Mouse (Mus musculus) brown adipose tissue, adult 24 weeks (tissue): Measurements from ENCODE around the gene Ppef2. TPM values are rescaled to one million over a fixed set of nuclear protein-coding genes. Genes with fewer than 3 reads are reported as not detected.

Experiments used
- H3K27ac ChIP-seq: fragments of 200-500 bp; replicated peaks from 2 replicates; pipeline ENCODE4 v1.5.1; 2012; ENCODE audit warnings: low read depth, mild to moderate bottlenecking, low read length
- H3K4me1 ChIP-seq: fragments of 200-500 bp; 2 replicates; pipeline ENCODE4 v1.6.1; 2012; ENCODE audit warnings: low read length, mixed read lengths; ENCODE audit not compliant: control insufficient read depth, insufficient read depth, insufficient read length
- H3K4me3 ChIP-seq: fragments of 200-500 bp; 2 replicates; pipeline ENCODE4 v1.5.1; 2012; ENCODE audit warnings: low read depth, mild to moderate bottlenecking, low read length, moderate library complexity; ENCODE audit not compliant: insufficient read depth
- polyA plus RNA-seq: library from polyadenylated mRNA; stranded (reverse); fragments of >200 nt; gene quantifications from 2 replicates; pipeline ENCODE4 v1.2.4, GENCODE M21; 2012; ENCODE audit not compliant: missing spikeins, insufficient read depth, insufficient read length

The Ppef2 gene
- polyA plus RNA-seq, 1 experiment: 0.99 TPM

DNA sequence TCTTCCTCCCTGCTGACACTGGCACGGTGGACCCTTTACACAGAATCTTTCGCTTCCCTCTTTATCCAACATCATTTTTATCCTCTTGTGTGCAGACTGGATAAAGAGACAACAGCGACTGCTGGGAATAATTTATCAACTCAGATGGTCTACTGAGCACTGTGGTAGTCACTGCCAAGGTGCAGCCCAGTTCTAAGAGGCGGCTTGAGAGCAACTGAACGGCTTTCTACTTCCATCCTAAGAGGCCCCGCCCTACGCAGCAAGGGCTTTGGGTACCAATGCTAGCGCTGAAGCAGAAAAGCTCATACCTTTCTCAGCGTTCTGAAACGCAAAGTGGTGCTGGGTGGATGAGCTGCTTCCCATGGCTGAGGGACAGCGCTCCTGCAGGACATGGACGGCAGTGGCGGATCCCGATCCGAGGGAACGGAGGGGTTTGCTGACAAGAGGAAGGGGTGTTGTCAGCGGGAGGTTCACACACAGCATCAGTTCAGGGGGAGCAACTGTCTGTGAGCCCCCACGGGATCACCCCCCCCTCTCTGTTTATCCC lies 3.2 kb downstream of the Ppef2 start:
- Histone ChIP-seq H3K27ac (no peak overlapping the region), H3K4me3 (no peak overlapping the region), H3K4me1 (no peaks in the 10 kb centered on the region)

DNA sequence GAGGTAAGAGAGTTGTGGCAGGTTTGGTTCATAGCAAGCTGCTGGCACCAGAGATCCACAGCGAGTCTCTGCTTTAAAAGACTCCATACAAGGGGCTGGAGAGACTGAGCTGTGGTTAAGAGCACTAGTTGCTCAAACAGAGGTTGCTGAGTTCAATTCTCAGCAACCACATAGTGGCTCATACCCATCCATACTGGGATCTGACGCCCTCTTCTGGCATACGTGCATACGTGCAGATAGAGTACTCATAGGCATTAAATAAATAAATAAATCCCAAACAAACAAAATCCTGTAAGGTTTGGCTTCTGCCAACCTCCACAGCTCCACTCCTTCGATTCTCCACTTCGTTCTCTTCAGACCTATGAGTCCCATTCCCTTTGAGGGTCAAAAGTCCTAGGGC lies 4.0 kb downstream of the Ppef2 start:
- Histone ChIP-seq H3K4me3 (no peak overlapping the region), H3K27ac (no peak overlapping the region), H3K4me1 (no peaks in the 10 kb centered on the region)

DNA sequence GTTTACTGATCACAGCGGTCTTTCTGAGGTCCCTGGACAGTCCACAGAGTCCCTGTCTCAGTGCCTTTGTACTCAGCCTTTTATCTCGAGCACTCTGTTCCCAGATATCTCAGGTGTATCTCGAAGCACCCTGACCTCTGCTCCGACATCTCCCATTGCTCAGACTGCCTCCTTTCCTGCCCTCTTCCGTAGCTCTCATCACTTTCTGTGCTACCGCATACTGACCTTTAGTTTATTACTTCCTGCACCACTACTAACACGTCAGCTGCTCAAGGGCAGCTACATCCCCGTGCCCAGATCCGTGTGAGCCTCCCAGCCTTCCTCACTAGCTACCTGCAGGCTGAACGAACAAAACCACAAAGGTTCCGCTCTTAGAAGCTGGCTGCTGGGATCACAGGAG lies 7.5 kb downstream of the Ppef2 start:
- Histone ChIP-seq H3K27ac (no peak overlapping the region), H3K4me3 (no peak overlapping the region)

DNA sequence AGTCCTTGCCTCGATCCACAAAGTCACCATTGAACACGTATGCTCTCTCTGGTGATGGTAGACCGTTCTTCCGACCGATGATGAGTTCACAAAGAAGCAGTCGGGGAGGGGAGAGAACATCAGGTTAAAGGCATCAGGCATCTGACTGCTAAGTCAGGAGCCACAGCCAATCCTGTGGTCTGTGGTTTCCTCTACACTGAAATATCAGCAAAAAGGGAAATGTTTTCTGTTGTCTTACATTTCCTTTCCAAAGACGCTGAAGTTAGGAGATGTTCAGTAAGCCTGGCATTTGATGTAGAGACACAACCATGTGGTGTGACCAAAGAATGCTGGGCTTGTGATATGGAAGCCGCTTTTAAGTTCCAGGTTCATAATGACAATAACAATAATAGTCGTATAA lies 10.6 kb downstream of the Ppef2 start:
- Histone ChIP-seq H3K4me3 (no peak overlapping the region), H3K27ac (no peak overlapping the region), H3K4me1 (no peaks in the 10 kb centered on the region)

More for the DNA sequence above, 7.5 kb downstream of the Ppef2 start:
- no peaks in the 10 kb centered on the region for H3K4me1 ChIP-seq

DNA sequence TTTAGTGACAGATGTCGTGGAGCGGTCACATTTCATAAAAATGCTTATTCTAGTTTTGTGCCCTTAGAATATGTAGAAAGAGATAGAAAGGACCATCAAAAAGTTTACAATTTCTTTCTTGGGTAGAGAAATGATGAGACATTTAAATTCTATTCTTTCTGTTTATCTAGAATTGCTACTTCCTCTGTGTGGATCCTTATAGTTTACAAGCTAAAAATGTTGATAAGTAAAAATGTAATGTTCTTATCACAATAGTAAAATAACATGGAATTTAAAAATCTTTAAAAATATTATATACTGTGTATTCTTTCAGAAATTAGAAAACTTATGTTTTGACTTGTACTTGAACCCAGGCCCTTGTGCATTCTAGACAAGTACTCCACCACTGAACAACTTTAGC lies 11.2 kb downstream of the Ppef2 start:
- Histone ChIP-seq H3K4me1 (no peaks in the 10 kb centered on the region), H3K27ac (no peak overlapping the region), H3K4me3 (no peak overlapping the region)

DNA sequence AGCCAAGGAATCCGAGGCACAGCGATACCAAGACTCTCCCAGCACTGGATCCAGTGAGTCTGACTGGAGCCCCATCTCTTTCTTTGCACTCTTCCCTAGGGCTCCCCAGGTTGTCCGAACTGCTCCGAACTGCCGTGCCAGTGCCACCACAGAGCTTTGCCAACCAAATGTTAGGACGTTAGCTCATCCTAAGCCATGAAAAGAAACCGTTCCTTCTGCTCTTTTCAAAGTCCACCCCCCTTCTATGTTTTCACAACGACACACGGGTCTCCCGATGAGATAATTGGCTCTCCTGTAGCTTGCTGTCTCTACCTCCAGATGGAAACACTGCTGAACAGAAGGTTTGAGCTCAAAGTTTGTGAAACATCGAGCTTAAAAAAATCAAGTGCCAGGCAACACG lies 15.3 kb downstream of the Ppef2 start:
- no peaks in the 10 kb centered on the region for H3K4me1 ChIP-seq
- H3K27ac ChIP-seq: no peak overlapping the region
- no peak overlapping the region for H3K4me3 ChIP-seq

DNA sequence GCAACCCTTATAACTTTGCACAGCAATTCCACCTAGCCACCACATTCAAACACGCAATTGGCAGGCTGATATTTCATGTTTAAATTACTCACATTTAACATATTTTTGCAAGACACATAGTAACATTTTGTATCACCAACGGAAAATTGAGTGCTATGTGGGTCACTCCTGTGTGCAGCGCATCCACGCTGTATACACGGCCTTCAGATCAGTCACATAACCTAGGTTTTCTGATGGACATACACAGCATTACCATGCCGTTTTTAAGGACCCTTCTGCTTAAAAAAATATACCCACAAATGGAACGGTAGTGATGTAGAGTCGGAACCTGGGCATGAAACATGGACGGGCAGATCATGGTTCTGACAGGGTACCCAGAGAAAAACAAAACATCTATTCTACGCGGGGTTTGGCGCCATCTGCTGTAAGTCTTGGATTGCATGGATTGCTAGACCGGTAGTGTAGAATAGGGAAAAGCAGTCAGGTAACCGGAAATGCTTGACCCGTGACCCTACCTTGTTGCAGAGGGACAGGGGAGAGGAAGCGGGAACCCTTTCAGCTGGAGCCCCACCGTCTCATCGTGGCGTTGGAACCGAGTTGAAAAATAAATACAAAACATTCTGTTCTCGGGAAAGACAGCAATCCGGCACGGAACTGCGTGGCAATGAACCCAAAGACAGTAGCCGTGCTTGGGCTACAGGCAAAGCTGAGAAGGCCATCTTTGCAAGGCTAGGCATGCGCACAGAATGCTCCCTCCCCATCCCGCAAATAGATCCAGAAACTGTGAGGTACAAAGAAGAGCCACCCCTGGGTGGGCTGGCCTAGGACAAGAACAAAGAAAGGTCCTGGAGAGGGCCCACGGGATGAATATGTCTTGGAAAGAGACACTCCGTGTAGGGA lies 16.5 kb downstream of the Ppef2 start:
- Histone ChIP-seq H3K4me1 (no peaks in the 10 kb centered on the region), H3K27ac (no peak overlapping the region), H3K4me3 (no peak overlapping the region)

DNA sequence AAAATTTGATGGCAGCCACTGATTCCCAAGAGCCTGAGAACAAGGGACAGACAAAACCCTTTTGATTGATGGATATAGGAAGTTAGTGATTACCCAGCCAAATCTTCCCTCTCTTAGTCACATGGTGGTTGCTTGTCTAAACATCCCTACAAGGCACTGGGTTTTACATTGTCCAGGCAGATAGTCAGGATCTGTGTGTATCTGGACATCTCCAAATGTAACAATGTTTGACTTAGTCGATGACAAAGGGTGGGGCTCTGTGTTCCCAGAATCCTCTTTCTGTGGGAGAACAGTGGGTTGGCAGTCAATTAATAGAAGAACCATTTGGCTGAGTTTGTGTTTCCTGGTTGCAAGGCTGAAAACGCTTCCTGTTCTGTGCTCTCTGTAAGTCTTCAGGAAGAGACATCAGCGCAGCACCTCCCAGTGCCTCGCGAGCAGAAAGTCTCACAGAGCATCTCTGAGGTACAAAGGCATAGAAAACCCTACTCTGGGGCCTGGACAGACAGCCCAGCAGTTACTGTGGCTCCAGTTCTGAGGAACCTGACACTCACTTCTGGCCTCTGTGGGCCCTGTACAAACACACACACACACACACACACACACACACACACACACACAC lies 21.0 kb downstream of the Ppef2 start:
- no peak overlapping the region for H3K27ac ChIP-seq
- no peak overlapping the region for H3K4me3 ChIP-seq
- H3K4me1 ChIP-seq: no peaks in the 10 kb centered on the region

DNA sequence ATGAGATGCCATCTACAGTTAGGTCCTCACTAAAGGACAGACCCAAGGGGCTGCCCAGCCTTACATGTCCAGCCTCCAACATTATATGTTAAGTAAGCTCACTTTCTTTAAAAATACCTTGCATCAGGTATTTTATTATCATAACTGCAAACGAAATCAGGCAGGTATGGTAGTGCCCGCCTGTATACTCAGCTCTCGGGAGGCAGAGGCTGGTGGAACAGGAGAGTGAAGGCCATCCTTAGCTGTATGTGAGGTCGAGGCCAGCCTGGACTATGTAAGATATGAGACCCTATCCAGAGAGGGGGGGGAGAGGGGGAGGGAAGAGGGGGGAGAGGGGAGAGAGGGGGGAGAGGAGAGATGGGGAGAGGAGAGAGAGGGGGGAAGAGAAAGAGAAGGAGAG lies 22.7 kb downstream of the Ppef2 start:
- Histone ChIP-seq H3K4me1 (no peaks in the 10 kb centered on the region), H3K27ac (no peak overlapping the region), H3K4me3 (no peak overlapping the region)

DNA sequence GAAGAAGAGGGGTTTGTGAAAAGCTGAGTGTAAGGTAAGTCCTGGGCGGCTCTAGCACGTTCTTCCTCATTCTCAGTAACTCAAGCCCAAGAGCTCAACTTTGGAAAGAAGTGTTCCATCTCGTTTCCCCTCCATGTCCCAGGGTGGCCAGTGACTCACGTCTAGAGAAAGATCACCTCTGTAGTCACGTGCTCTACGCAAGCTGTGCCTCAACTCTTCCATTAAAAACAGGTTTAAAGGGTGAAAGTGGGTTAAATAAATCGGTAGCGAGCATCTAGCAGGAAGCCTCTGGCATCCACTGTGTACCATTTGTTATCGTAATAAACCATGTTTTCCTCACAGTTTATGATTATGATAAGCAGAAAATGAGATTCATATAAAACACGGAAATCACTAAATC lies 24.2 kb downstream of the Ppef2 start:
- no peak overlapping the region for H3K4me3 ChIP-seq
- no peaks in the 10 kb centered on the region for H3K4me1 ChIP-seq
- H3K27ac ChIP-seq: no peak overlapping the region

DNA sequence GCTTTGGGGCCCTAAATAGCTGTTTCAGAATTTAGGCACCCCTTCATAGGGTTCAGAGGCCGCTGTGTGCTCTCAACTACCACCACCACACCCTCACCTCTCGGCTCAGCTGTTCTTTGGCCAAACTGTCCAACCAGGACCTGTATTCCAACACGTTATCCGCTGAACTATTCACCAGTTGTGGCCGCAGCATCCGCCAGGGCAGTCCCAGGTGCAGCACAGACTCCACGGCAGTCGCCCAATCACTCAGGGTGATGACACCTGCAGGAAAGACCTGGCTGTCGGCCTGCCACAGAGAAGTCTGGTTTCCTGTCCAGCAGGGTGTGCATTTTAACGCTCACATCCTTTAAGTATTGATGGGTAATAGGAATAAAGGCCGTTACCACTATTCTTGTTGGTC lies 25.8 kb downstream of the Ppef2 start:
- H3K4me1 ChIP-seq: no peaks in the 10 kb centered on the region
- no peak overlapping the region for H3K27ac ChIP-seq
- no peak overlapping the region for H3K4me3 ChIP-seq

DNA sequence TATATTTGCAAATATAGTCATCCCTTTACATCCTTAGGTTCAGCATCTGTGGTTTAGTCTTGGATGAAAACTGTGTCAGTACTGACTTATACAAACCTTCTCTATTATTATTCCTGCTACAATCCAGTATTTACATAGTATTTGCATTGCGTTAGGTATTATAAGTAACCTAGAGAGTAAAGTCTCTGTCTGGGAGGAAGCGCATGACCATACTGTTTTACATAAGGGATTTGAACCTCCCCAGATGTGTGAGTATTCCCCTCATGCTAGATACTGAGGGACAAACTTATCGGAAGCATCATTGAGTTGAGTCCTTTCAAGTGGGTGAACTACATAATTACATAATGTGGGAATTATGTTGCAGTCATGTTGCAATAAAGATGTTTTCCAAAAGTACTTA lies 26.6 kb downstream of the Ppef2 start:
- Histone ChIP-seq H3K4me1 (no peaks in the 10 kb centered on the region), H3K27ac (no peak overlapping the region), H3K4me3 (no peak overlapping the region)

DNA sequence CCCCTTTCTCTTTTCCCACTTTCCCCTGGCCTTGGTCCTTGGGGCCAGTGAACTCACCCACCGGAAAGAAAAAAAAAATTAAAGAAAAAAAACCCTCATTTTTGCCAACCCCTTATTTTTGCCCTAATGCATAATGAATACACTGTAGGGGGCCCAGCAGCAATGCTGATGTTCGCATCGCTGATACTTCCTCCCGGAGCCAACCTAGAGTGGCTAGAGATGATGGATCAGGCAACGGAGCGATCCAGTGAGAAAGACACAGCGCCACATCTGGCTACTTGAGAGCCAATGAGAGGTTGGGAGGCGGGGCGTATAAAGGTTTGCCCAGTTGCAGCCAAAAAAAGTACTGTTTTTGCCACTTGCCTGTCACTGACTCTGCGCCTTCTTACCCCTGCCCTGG lies 27.3 kb downstream of the Ppef2 start:
- H3K4me3 ChIP-seq: no peak overlapping the region
- no peak overlapping the region for H3K27ac ChIP-seq
- H3K4me1 ChIP-seq: no peaks in the 10 kb centered on the region

DNA sequence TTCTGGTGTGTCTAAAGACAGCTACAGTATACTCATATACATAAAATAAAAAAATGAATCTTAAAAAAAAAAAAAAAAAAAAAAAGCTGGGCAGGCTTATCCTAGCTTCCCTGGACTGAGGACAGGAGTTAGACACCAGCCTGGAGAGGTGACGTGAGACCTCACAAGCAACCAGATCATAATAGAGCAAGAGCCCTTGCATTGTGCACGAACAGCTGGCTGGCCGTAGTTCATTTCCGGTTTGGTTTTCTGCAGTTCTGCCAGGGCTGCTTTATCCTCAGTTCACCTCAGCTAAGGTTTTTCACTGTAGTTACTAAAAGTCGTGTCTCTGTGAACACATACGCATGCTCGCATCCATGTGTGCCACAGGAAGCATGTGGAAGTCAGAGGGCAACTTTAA lies 28.3 kb downstream of the Ppef2 start:
- no peak overlapping the region for H3K27ac ChIP-seq
- no peaks in the 10 kb centered on the region for H3K4me1 ChIP-seq
- no peak overlapping the region for H3K4me3 ChIP-seq

DNA sequence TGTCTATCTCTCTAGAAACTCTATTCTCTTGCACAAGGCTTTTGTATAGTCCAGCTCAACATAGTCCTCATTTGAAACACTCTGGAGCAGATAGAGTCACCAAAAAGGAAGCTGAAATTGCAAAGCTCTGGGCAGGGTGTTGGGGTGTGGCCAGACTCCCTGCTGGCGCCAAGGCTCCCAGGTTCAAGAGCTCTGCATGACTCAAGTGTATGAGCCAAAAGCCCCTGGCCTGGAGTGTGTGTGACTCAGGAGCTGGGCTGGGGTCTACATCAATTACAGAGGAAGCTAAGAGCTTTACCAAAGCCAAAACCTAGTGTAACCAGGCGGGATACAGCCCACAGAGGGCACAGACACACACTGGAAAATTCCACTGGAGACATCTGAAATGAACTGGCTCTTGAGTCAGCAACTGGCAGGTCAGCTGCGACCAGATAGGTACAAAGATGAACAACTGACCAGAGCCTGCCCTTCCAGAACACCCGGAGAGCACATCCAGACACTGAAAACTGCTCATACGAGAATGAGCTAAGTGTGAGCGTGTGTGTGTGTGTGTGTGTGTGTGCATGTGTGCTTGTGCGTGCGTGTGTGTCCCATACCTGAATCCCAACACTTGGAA lies 35.7 kb downstream of the Ppef2 start:
- Histone ChIP-seq H3K27ac (no peak overlapping the region), H3K4me1 (no peaks in the 10 kb centered on the region; the same call in 1 of the 2 replicates), H3K4me3 (no peak overlapping the region)
